Mouse (Mus musculus): Measurements from ENCODE around the gene Mrps26.

- TF ChIP-seq MAFK (IDR thresholded peaks at IDR 0.05; ENCODE audit: insufficient read depth, low read depth, low read length) (no peak), HCFC1 (IDR thresholded peaks at IDR 0.05; ENCODE audit: borderline replicate concordance, insufficient read depth, low read length) (no peak)
These were observed 23.3 kb upstream of the Mrps26 start for GRCm38 (mm10) chr2:130540266-130540665.

Measured in ES-E14 (cell line).